In genomic region chr8:127499720-127500114, GRCm38 (mm10) we compare ENCODE assay signal across 9 mouse cellular contexts.
DNase-seq lines count a peak whose midpoint lies in the region; ATAC-seq and TF ChIP-seq lines count a peak whose summit lies in the region.
"Had no signal": no experiment of that assay in that cellular context is flagged by ENCODE, and none has a peak within 500 bp of the region (broad histone marks: within the 10 kb centered on the region; RNA-seq: fewer than 3 reads in every experiment).

No protein-coding gene starts in this region.

- H3K4me1 ChIP-seq in liver, embryonic 16.5 days (ENCODE audit: control insufficient read depth, low read depth, low read length): no peaks in the 10 kb centered on the region
- H3K4me1 ChIP-seq in stomach, postnatal 0 days (replicated peaks; ENCODE audit: control insufficient read depth, insufficient read depth): no peaks in the 10 kb centered on the region

- WGBS in liver, embryonic 16.5 days (ENCODE audit: insufficient replicate concordance): 20% methylated on average over 13 of the region's 13 CpGs
- 52% methylated on average over 13 of the region's 13 CpGs for WGBS in stomach, postnatal 0 days

- no peaks in the 10 kb centered on the region for H3K9me3 ChIP-seq in liver, embryonic 16.5 days (replicated peaks; ENCODE audit: control insufficient read depth, low read length)
- no peaks in the 10 kb centered on the region for H3K9me3 ChIP-seq in stomach, postnatal 0 days (ENCODE audit: control insufficient read depth, low read length)

- H3K4me2 ChIP-seq in liver, embryonic 16.5 days (ENCODE audit: low read depth, low read length): peak overlapping the region; percentile 50
- H3K4me2 ChIP-seq in stomach, postnatal 0 days (replicated peaks; ENCODE audit: low read depth): peak overlapping the region; percentile 44

- no peak for TF ChIP-seq CTCF in gastrocnemius, adult 2 months (IDR thresholded peaks at IDR 0.05)
- no peak for TF ChIP-seq CTCF in stomach, postnatal 0 days (IDR thresholded peaks at IDR 0.05; ENCODE audit: low read depth)

- H3K4me3 ChIP-seq in gastrocnemius, adult 2 months: peak overlapping the region; percentile 64
- peak overlapping the region; percentile 43 for H3K4me3 ChIP-seq in liver, embryonic 16.5 days (ENCODE audit: low read depth, low read length)
- H3K4me3 ChIP-seq in stomach, postnatal 0 days (ENCODE audit: low read depth, low read length): peak overlapping the region; percentile 30
- H3K4me3 ChIP-seq: myocyte had no signal

- DNase-seq in gastrocnemius, adult 2 months: no peak
- no peak for DNase-seq in gastrocnemius, adult 8-10 months (ENCODE audit: low spot score in 2 of 2)
- DNase-seq in thymus, postnatal 14 days: peak; percentile 26
- DNase-seq in thymus, adult 18-20 months: no peak
- no peak for DNase-seq in stomach, postnatal 0 days (ENCODE audit: low spot score)
- no peak for DNase-seq in layer of hippocampus, adult 11-12 months (ENCODE audit: low spot score)
- no peak for DNase-seq in right cerebral cortex, postnatal 4 days

- H3K36me3 ChIP-seq in liver, embryonic 16.5 days (ENCODE audit: control insufficient read depth, insufficient read depth): no peaks in the 10 kb centered on the region
- no peaks in the 10 kb centered on the region for H3K36me3 ChIP-seq in stomach, postnatal 0 days (ENCODE audit: control insufficient read depth, insufficient read depth, low read length)

- ATAC-seq in liver, embryonic 16.5 days (ENCODE audit: low read depth): no peak
- no peak for ATAC-seq in stomach, postnatal 0 days (ENCODE audit: low FRiP score, low TSS enrichment)

- intact Hi-C loops in gastrocnemius, adult 2 months (cut with DNase I): no loop called here

- peak overlapping the region; percentile 48 for H3K27ac ChIP-seq in gastrocnemius, adult 2 months
- H3K27ac ChIP-seq in liver, embryonic 16.5 days (ENCODE audit: low read length): no peak overlapping the region
- no peak overlapping the region for H3K27ac ChIP-seq in stomach, postnatal 0 days (replicated peaks)

- no peak for TF ChIP-seq EP300 in stomach, postnatal 0 days (optimal IDR thresholded peaks at IDR 0.05)

- H3K9ac ChIP-seq in liver, embryonic 16.5 days (ENCODE audit: low read depth, low read length): no peak overlapping the region
- H3K9ac ChIP-seq in stomach, postnatal 0 days (ENCODE audit: low read length): no peak overlapping the region

- no peaks in the 10 kb centered on the region for H3K27me3 ChIP-seq in liver, embryonic 16.5 days (ENCODE audit: control insufficient read depth, insufficient read depth, low read depth, low read length)
- H3K27me3 ChIP-seq in stomach, postnatal 0 days (ENCODE audit: control insufficient read depth, insufficient read depth, low read length): no peaks in the 10 kb centered on the region
